Mouse (Mus musculus): ENCODE results near the gene Nppa.
A peak's percentile ranks its signal among the peaks of the same experiment; 100 is the strongest.
"Not testable (repeated sequence)": the region's sequence is repeated elsewhere in the genome, so short reads cannot be mapped to it uniquely, and the experiment has no call there.

Gene Nppa

GRCm38 (mm10) chr4:148011332-148011731 is 10.8 kb downstream of the Nppa start:
- DNase-seq (ENCODE audit: low read depth, low spot score) = no peak

- DNase-seq (ENCODE audit: low read depth, low spot score) = no peak
Observed at GRCm38 (mm10) chr4:148012216-148012615, 11.7 kb downstream of the Nppa start.

- DNase-seq (ENCODE audit: low read depth, low spot score) = no peak
Observed at GRCm38 (mm10) chr4:148015418-148015817, 14.9 kb downstream of the Nppa start.

- DNase-seq (ENCODE audit: low read depth, low spot score) = no peak
Observed at GRCm38 (mm10) chr4:148016981-148017380, 16.5 kb downstream of the Nppa start.

GRCm38 (mm10) chr4:148018410-148018809 is 17.9 kb downstream of the Nppa start:
- no peak for DNase-seq (ENCODE audit: low read depth, low spot score)

- DNase-seq (ENCODE audit: low read depth, low spot score) = no peak
Observed at GRCm38 (mm10) chr4:148024003-148024402, 23.5 kb downstream of the Nppa start.

GRCm38 (mm10) chr4:148029297-148029696 is 28.8 kb downstream of the Nppa start:
- no peak for DNase-seq (ENCODE audit: low read depth, low spot score)

GRCm38 (mm10) chr4:148030506-148030905 is 30.0 kb downstream of the Nppa start:
- no peak for DNase-seq (ENCODE audit: low read depth, low spot score)

- no peak for DNase-seq (ENCODE audit: low read depth, low spot score)
Observed at GRCm38 (mm10) chr4:148033858-148034410, 33.4 kb downstream of the Nppa start.

- no peak for DNase-seq (ENCODE audit: low read depth, low spot score)
Observed at GRCm38 (mm10) chr4:148035440-148035839, 34.9 kb downstream of the Nppa start.

- no peak for DNase-seq (ENCODE audit: low read depth, low spot score)
Observed at GRCm38 (mm10) chr4:148038079-148038599, 37.6 kb downstream of the Nppa start.

- peak; percentile 98 for DNase-seq (ENCODE audit: low read depth, low spot score)
Observed at GRCm38 (mm10) chr4:148038600-148039253, 38.2 kb downstream of the Nppa start, which contains the start of the genes Clcn6 and Mthfr. Clcn6 (minus strand) TSS chr4:148038821. Mthfr (plus strand) TSS chr4:148039077.

- no peak for DNase-seq (ENCODE audit: low read depth, low spot score)
Observed at GRCm38 (mm10) chr4:148039254-148040028, 38.9 kb downstream of the Nppa start.

- DNase-seq (ENCODE audit: low read depth, low spot score) = no peak
Observed at GRCm38 (mm10) chr4:148040029-148040830, 39.7 kb downstream of the Nppa start.

GRCm38 (mm10) chr4:148040933-148041610 is 40.5 kb downstream of the Nppa start:
- DNase-seq (ENCODE audit: low read depth, low spot score) = no peak

- DNase-seq (ENCODE audit: low read depth, low spot score) = no peak
Observed at GRCm38 (mm10) chr4:148041611-148042191, 41.2 kb downstream of the Nppa start.

GRCm38 (mm10) chr4:148043327-148043726 is 42.8 kb downstream of the Nppa start:
- DNase-seq (ENCODE audit: low read depth, low spot score) = not testable (repeated sequence)

- DNase-seq (ENCODE audit: low read depth, low spot score) = no peak
Observed at GRCm38 (mm10) chr4:148044113-148044512, 43.6 kb downstream of the Nppa start.

- DNase-seq (ENCODE audit: low read depth, low spot score) = no peak
Observed at GRCm38 (mm10) chr4:148046450-148047031, 46.0 kb downstream of the Nppa start.

GRCm38 (mm10) chr4:148050396-148050914 is 49.9 kb downstream of the Nppa start:
- DNase-seq (ENCODE audit: low read depth, low spot score) = not testable (repeated sequence)
